Mouse (Mus musculus): ENCODE results near the gene Mtmr10. TPM values are rescaled to one million over a fixed set of nuclear protein-coding genes. Genes with fewer than 3 reads are reported as not detected.
A peak's percentile ranks its signal among the peaks of the same experiment; 100 is the strongest.

Gene Mtmr10
- polyA plus RNA-seq, 1 experiment from 2014 or later: 5.8 TPM

DNA sequence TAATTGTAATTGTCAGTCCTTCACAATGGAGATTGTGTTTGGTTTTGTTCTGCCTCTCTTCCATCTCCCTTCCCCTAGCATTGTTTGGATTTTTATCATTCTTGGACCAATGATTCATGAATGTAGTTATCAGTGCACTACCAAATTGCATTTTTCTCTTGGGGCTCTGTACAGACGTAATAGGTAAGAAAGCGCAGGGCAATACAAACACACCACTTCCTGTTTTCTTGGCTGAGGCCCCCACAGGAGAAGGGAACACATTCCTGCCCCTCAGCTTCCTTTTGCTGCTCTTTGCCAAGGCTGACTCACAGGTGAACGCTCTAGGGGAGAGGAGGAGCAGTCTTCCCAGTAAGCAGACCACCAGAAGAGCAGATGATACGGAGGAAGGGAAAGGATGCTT, 37.7 kb upstream of the Mtmr10 start:
- H3K27me3 ChIP-seq (replicated peaks; ENCODE audit: control insufficient read depth, insufficient read depth, low read length): no peaks in the 10 kb centered on the region

GRCm38 (mm10) chr7:64250417-64250816, 37.0 kb upstream of the Mtmr10 start:
- ATAC-seq: no peak
- H3K9ac ChIP-seq (ENCODE audit: low read depth, low read length): no peak overlapping the region
- H3K4me1 ChIP-seq (ENCODE audit: control insufficient read depth, insufficient read depth, low read length): no peaks in the 10 kb centered on the region
- H3K27ac ChIP-seq (ENCODE audit: low read length): no peak overlapping the region
- no peaks in the 10 kb centered on the region for H3K36me3 ChIP-seq (ENCODE audit: control insufficient read depth, insufficient read depth, low read length)
- H3K4me2 ChIP-seq (ENCODE audit: low read depth, low read length): no peak overlapping the region
- no peaks in the 10 kb centered on the region for H3K27me3 ChIP-seq (replicated peaks; ENCODE audit: control insufficient read depth, insufficient read depth, low read length)
- no peaks in the 10 kb centered on the region for H3K9me3 ChIP-seq (ENCODE audit: control insufficient read depth, low read length)
- H3K4me3 ChIP-seq (ENCODE audit: low read length): no peak overlapping the region
- WGBS: 82% methylated on average over 7 of the region's 7 CpGs

More for the DNA sequence above, 37.7 kb upstream of the Mtmr10 start:
- Histone ChIP-seq H3K4me3 (ENCODE audit: low read length) (no peak overlapping the region), H3K4me2 (ENCODE audit: low read depth, low read length) (no peak overlapping the region), H3K36me3 (ENCODE audit: control insufficient read depth, insufficient read depth, low read length) (no peaks in the 10 kb centered on the region), H3K4me1 (ENCODE audit: control insufficient read depth, insufficient read depth, low read length) (no peaks in the 10 kb centered on the region), H3K9ac (ENCODE audit: low read depth, low read length) (no peak overlapping the region), H3K27ac (ENCODE audit: low read length) (no peak overlapping the region), H3K9me3 (ENCODE audit: control insufficient read depth, low read length) (no peaks in the 10 kb centered on the region)
- WGBS: 42% methylated on average over 4 of the region's 4 CpGs
- ATAC-seq: no peak

DNA sequence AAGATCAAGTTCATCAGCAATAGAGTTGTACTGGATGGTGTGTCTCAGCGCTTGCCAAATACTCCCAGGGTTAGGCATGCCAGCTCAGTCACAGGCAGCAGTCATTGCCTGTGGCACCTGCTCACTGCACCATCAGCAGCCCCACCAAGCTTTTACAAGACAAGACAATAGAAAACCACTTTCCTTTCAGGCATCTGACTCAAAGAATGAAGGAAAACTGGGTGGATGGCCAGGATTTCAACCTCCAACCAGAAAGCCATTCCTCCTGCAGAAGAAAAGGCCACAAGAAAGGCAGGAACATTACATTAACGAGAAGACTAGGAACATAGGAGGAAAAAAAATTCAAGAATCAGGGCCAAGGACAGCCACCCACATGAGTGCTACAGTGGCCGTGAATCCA, 33.7 kb upstream of the Mtmr10 start:
- ATAC-seq: no peak
- Histone ChIP-seq H3K27ac (ENCODE audit: low read length) (no peak overlapping the region), H3K27me3 (replicated peaks; ENCODE audit: control insufficient read depth, insufficient read depth, low read length) (no peaks in the 10 kb centered on the region; the same call in 1 of the 2 replicates), H3K4me2 (ENCODE audit: low read depth, low read length) (no peak overlapping the region), H3K9ac (ENCODE audit: low read depth, low read length) (no peak overlapping the region), H3K9me3 (ENCODE audit: control insufficient read depth, low read length) (no peaks in the 10 kb centered on the region), H3K4me1 (ENCODE audit: control insufficient read depth, insufficient read depth, low read length) (no peaks in the 10 kb centered on the region), H3K36me3 (ENCODE audit: control insufficient read depth, insufficient read depth, low read length) (no peaks in the 10 kb centered on the region), H3K4me3 (ENCODE audit: low read length) (no peak overlapping the region)
- WGBS: 92% methylated on average over 3 of the region's 3 CpGs

GRCm38 (mm10) chr7:64265502-64266279, 21.8 kb upstream of the Mtmr10 start:
- 83% methylated on average over 13 of the region's 13 CpGs for WGBS
- Histone ChIP-seq H3K36me3 (ENCODE audit: control insufficient read depth, insufficient read depth, low read length) (no peaks in the 10 kb centered on the region), H3K4me3 (ENCODE audit: low read length) (no peak overlapping the region), H3K4me1 (ENCODE audit: control insufficient read depth, insufficient read depth, low read length) (no peaks in the 10 kb centered on the region), H3K4me2 (ENCODE audit: low read depth, low read length) (no peak overlapping the region), H3K27ac (ENCODE audit: low read length) (no peak overlapping the region), H3K27me3 (replicated peaks; ENCODE audit: control insufficient read depth, insufficient read depth, low read length) (peaks cover 9% of the 10 kb centered on the region), H3K9ac (ENCODE audit: low read depth, low read length) (no peak overlapping the region), H3K9me3 (ENCODE audit: control insufficient read depth, low read length) (no peaks in the 10 kb centered on the region)
- no peak for ATAC-seq

DNA sequence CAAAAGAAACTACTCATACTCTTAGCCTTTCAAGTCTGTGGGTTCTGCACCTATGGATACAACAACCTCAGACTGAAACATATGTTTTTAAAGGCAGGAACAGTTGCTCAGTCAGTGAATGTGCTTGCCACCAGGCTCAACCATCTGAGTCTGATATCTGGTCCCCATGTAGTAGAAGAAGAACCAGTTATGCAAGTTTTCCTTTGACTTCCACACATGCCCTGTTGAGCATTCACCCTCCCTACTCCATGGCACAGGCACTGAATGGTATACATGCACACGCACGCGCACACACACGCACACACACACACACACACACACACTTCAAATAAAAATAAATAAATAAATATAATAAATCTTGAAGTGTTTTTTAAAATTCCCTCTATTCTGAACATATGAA, 20.9 kb upstream of the Mtmr10 start:
- WGBS: 85% methylated on average over 4 of the region's 4 CpGs
- no peak overlapping the region for H3K4me2 ChIP-seq (ENCODE audit: low read depth, low read length)
- H3K4me1 ChIP-seq (ENCODE audit: control insufficient read depth, insufficient read depth, low read length): no peaks in the 10 kb centered on the region
- peaks cover 9% of the 10 kb centered on the region for H3K27me3 ChIP-seq (replicated peaks; ENCODE audit: control insufficient read depth, insufficient read depth, low read length)
- ATAC-seq: peak; percentile 53; the same call in 1 of the 2 replicates
- H3K9me3 ChIP-seq (ENCODE audit: control insufficient read depth, low read length): no peaks in the 10 kb centered on the region
- no peak overlapping the region for H3K4me3 ChIP-seq (ENCODE audit: low read length)
- no peak overlapping the region for H3K27ac ChIP-seq (ENCODE audit: low read length)
- no peak overlapping the region for H3K9ac ChIP-seq (ENCODE audit: low read depth, low read length)
- no peaks in the 10 kb centered on the region for H3K36me3 ChIP-seq (ENCODE audit: control insufficient read depth, insufficient read depth, low read length)

- no peaks in the 10 kb centered on the region for H3K36me3 ChIP-seq (ENCODE audit: control insufficient read depth, insufficient read depth, low read length)
- no peak overlapping the region for H3K27ac ChIP-seq (ENCODE audit: low read length)
- no peak overlapping the region for H3K4me3 ChIP-seq (ENCODE audit: low read length)
- no peak overlapping the region for H3K9ac ChIP-seq (ENCODE audit: low read depth, low read length)
- no peak overlapping the region for H3K4me2 ChIP-seq (ENCODE audit: low read depth, low read length)
- 41% methylated on average over 4 of the region's 4 CpGs for WGBS
- peaks cover 9% of the 10 kb centered on the region for H3K27me3 ChIP-seq (replicated peaks; ENCODE audit: control insufficient read depth, insufficient read depth, low read length)
- H3K4me1 ChIP-seq (ENCODE audit: control insufficient read depth, insufficient read depth, low read length): no peaks in the 10 kb centered on the region
- no peaks in the 10 kb centered on the region for H3K9me3 ChIP-seq (ENCODE audit: control insufficient read depth, low read length)
- ATAC-seq: no peak
These were observed 15.5 kb upstream of the Mtmr10 start for GRCm38 (mm10) chr7:64271926-64272325.

DNA sequence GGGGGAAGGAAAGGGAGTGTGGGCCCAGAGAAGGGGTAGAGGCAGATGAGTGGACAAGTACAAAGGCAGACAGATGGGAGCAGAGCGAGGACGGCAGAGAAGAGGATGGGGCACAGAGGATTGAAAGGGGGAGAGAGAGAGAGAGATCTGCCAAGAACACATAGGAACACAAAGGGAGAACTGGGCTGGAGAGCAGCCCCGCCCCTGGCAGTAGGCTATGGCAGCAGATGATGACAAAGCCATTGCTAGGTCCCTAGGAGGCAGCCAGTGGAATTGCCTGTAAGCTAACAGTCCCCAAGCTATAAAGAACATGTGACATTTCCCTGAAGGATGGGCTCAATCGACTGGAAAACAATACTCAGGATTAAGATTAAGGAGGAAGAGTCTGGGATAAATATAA, 11.9 kb upstream of the Mtmr10 start:
- H3K9ac ChIP-seq (ENCODE audit: low read depth, low read length): no peak overlapping the region
- no peaks in the 10 kb centered on the region for H3K9me3 ChIP-seq (ENCODE audit: control insufficient read depth, low read length)
- H3K27me3 ChIP-seq (replicated peaks; ENCODE audit: control insufficient read depth, insufficient read depth, low read length): no peaks in the 10 kb centered on the region
- ATAC-seq: no peak
- H3K36me3 ChIP-seq (ENCODE audit: control insufficient read depth, insufficient read depth, low read length): no peaks in the 10 kb centered on the region
- H3K4me2 ChIP-seq (ENCODE audit: low read depth, low read length): no peak overlapping the region
- H3K4me3 ChIP-seq (ENCODE audit: low read length): no peak overlapping the region
- WGBS: 74% methylated on average over 4 of the region's 4 CpGs
- no peaks in the 10 kb centered on the region for H3K4me1 ChIP-seq (ENCODE audit: control insufficient read depth, insufficient read depth, low read length)
- no peak overlapping the region for H3K27ac ChIP-seq (ENCODE audit: low read length)

DNA sequence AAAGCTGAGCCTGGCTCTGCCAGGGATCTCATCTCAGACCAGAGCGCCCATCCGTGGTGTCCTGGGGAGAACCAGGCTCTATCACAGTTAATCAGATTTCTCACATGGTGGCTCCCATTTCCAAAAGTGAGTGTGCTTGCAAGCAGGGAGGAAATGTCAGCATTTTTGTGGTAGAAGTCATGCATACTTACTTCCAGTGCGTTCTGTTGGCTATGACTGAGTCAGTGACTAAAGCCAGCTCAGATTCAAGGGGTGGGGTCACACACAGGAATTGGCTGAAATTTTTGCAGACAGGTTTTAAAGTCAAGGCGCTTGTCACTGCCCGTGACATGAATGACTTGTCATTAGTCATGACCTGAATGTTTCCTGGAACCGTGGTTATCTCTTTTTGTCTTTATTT, 10.5 kb upstream of the Mtmr10 start:
- 49% methylated on average over 6 of the region's 6 CpGs for WGBS
- H3K9ac ChIP-seq (ENCODE audit: low read depth, low read length): no peak overlapping the region
- H3K9me3 ChIP-seq (ENCODE audit: control insufficient read depth, low read length): no peaks in the 10 kb centered on the region
- no peak overlapping the region for H3K27ac ChIP-seq (ENCODE audit: low read length)
- no peak for ATAC-seq
- H3K27me3 ChIP-seq (replicated peaks; ENCODE audit: control insufficient read depth, insufficient read depth, low read length): no peaks in the 10 kb centered on the region
- no peaks in the 10 kb centered on the region for H3K36me3 ChIP-seq (ENCODE audit: control insufficient read depth, insufficient read depth, low read length)
- no peak overlapping the region for H3K4me3 ChIP-seq (ENCODE audit: low read length)
- no peak overlapping the region for H3K4me2 ChIP-seq (ENCODE audit: low read depth, low read length)
- no peaks in the 10 kb centered on the region for H3K4me1 ChIP-seq (ENCODE audit: control insufficient read depth, insufficient read depth, low read length)

DNA sequence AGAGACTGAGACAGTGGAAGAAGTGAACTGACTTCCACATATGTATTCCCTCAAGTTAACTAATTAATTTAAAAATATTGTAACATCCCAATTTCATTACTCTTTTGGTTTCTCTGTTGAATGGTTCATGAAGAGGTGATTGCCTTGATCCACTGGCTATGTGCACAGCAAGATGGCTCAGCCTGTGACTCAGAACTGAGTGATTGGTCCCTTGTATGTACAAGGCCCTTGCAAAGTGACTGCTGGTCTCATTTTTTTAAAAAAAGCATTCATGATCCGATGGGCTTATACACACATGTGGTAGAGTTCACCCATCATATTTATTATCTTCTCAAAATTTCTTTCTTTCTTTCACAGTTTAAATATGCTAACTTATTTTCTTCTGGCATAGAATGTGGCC, 8.9 kb upstream of the Mtmr10 start:
- Histone ChIP-seq H3K9ac (ENCODE audit: low read depth, low read length) (no peak overlapping the region), H3K27ac (ENCODE audit: low read length) (no peak overlapping the region), H3K4me1 (ENCODE audit: control insufficient read depth, insufficient read depth, low read length) (no peaks in the 10 kb centered on the region), H3K9me3 (ENCODE audit: control insufficient read depth, low read length) (no peaks in the 10 kb centered on the region), H3K36me3 (ENCODE audit: control insufficient read depth, insufficient read depth, low read length) (no peaks in the 10 kb centered on the region), H3K4me3 (ENCODE audit: low read length) (no peak overlapping the region), H3K27me3 (replicated peaks; ENCODE audit: control insufficient read depth, insufficient read depth, low read length) (no peaks in the 10 kb centered on the region), H3K4me2 (ENCODE audit: low read depth, low read length) (no peak overlapping the region)
- WGBS: 79% methylated on average over 1 of the region's 1 CpGs
- ATAC-seq: no peak

DNA sequence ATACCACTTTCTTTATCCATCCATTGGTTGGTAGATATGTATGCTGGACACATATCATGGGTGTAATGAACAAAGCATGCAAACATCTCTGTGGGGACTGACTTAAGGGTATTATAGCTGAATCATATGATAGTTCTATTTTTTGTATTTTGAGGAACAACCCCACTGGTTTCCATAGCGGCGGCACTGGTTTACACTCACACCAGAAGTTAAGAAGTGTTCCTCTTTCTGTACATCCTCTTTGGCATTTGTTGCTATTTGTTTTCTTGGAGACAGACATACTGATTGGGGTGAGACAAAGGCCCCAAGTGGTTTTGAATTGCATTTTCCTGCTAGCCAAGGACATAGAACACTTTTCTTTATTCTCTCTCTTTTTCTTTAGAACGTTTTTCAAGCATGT, 7.9 kb upstream of the Mtmr10 start:
- H3K9ac ChIP-seq (ENCODE audit: low read depth, low read length): no peak overlapping the region
- H3K4me3 ChIP-seq (ENCODE audit: low read length): no peak overlapping the region
- H3K4me2 ChIP-seq (ENCODE audit: low read depth, low read length): no peak overlapping the region
- H3K36me3 ChIP-seq (ENCODE audit: control insufficient read depth, insufficient read depth, low read length): no peaks in the 10 kb centered on the region
- no peaks in the 10 kb centered on the region for H3K27me3 ChIP-seq (replicated peaks; ENCODE audit: control insufficient read depth, insufficient read depth, low read length)
- H3K27ac ChIP-seq (ENCODE audit: low read length): no peak overlapping the region
- no peaks in the 10 kb centered on the region for H3K9me3 ChIP-seq (ENCODE audit: control insufficient read depth, low read length)
- no peak for ATAC-seq
- no peaks in the 10 kb centered on the region for H3K4me1 ChIP-seq (ENCODE audit: control insufficient read depth, insufficient read depth, low read length)
- WGBS: 85% methylated on average over 3 of the region's 3 CpGs

Measured in intestine, embryonic 16.5 days (tissue).